Mouse (Mus musculus): Measurements from ENCODE around the gene Glis1.

GRCm38 (mm10) chr4:107621366-107621765 is 187.0 kb downstream of the Glis1 start:
- TF ChIP-seq CTCF (IDR thresholded peaks at IDR 0.05; ENCODE audit: low read depth) (no peak), EP300 (optimal IDR thresholded peaks at IDR 0.05) (no peak)
